ENCODE assay signal across 12 mouse cellular contexts in genomic region chr6:41194464-41194863, GRCm38 (mm10).
DNase-seq lines count a peak whose midpoint lies in the region; TF ChIP-seq lines count a peak whose summit lies in the region.
"Had no signal": no experiment of that assay in that cellular context is flagged by ENCODE, and none has a peak within 500 bp of the region (broad histone marks: within the 10 kb centered on the region; RNA-seq: fewer than 3 reads in every experiment).

No protein-coding gene starts in this region.

- H3K9ac ChIP-seq in ES-E14 (ENCODE audit: insufficient read depth, low read depth, low read length, poor library complexity, severe bottlenecking) = no peak overlapping the region
- H3K9ac ChIP-seq: embryonic facial prominence, embryonic 12.5 days; limb, embryonic 12.5 days had no signal

- intact Hi-C loops in left cerebral cortex, adult 2 months (cut with DNase I) = loop anchor here (1.0 kb wide), 1 partner anchor 336 kb away; no protein-coding TSS in a partner anchor
- intact Hi-C loops in left cerebral cortex, postnatal 36 days (cut with DNase I) = no loop called here

- no peaks in the 10 kb centered on the region for H3K9me3 ChIP-seq in ES-E14 (ENCODE audit: control insufficient read depth, insufficient read depth, low read depth, low read length)
- H3K9me3 ChIP-seq in heart, embryonic 10.5 days = no peaks in the 10 kb centered on the region
- H3K9me3 ChIP-seq: embryonic facial prominence, embryonic 12.5 days; limb, embryonic 12.5 days had no signal

- no peaks in the 10 kb centered on the region for H3K27me3 ChIP-seq in heart, embryonic 10.5 days (ENCODE audit: insufficient read depth, poor library complexity, severe bottlenecking)
- H3K27me3 ChIP-seq: embryonic facial prominence, embryonic 12.5 days; limb, embryonic 12.5 days had no signal

- 42% methylated on average over 1 of the region's 1 CpGs for WGBS in heart, embryonic 10.5 days

- no peaks in the 10 kb centered on the region for H3K36me3 ChIP-seq in ES-E14 (ENCODE audit: control insufficient read depth, insufficient read depth, low read length, poor library complexity, severe bottlenecking)
- H3K36me3 ChIP-seq in heart, embryonic 10.5 days = no peaks in the 10 kb centered on the region
- H3K36me3 ChIP-seq: embryonic facial prominence, embryonic 12.5 days; limb, embryonic 12.5 days had no signal

- in situ Hi-C loops in ES-E14 (cut with MboI; ENCODE audit: low sequenced_read_pairs in 2 of 2, unreplicated experiment in 2 of 2) = no loop called here

- DNase-seq in left cerebral cortex, adult 2 months (ENCODE audit: extremely low spot score in 1 of 2, low spot score in 2 of 2) = no peak
- no peak for DNase-seq in left cerebral cortex, postnatal 36 days (ENCODE audit: low spot score in 2 of 2)
- peak; percentile 11 for DNase-seq in ES-E14 (ENCODE audit: low read depth, low spot score)
- DNase-seq in embryo, embryonic 9.5 days (ENCODE audit: extremely low spot score) = peak; percentile 4
- DNase-seq in retina, embryonic 14.5 days (ENCODE audit: low spot score) = peak; percentile 60
- DNase-seq in heart, embryonic 10.5 days (ENCODE audit: low spot score) = no peak
- DNase-seq in right cerebral cortex, postnatal 36 days (ENCODE audit: low spot score in 2 of 2) = no peak
- DNase-seq: heart, postnatal 36 days; thymus, postnatal 4 days had no signal

- no peak overlapping the region for H3K4me3 ChIP-seq in left cerebral cortex, adult 2 months
- H3K4me3 ChIP-seq in ES-E14 (ENCODE audit: insufficient read depth in 1 of 2, low read depth in 1 of 2, low read length in 2 of 2, poor library complexity in 1 of 2, severe bottlenecking in 1 of 2) = no peak overlapping the region
- H3K4me3 ChIP-seq in heart, embryonic 10.5 days = no peak overlapping the region
- H3K4me3 ChIP-seq: embryonic facial prominence, embryonic 12.5 days; limb, embryonic 12.5 days had no signal

- H3K4me1 ChIP-seq in ES-E14 (ENCODE audit: control insufficient read depth in 2 of 2, insufficient read depth in 2 of 2, low read length in 2 of 2, poor library complexity in 1 of 2) = no peaks in the 10 kb centered on the region
- no peaks in the 10 kb centered on the region for H3K4me1 ChIP-seq in heart, embryonic 10.5 days
- H3K4me1 ChIP-seq: embryonic facial prominence, embryonic 12.5 days; limb, embryonic 12.5 days had no signal

- TF ChIP-seq CTCF in left cerebral cortex, adult 2 months (IDR thresholded peaks at IDR 0.05) = peak; percentile 64

- H3K27ac ChIP-seq in left cerebral cortex, adult 2 months = no peak overlapping the region
- H3K27ac ChIP-seq in ES-E14 (ENCODE audit: insufficient read depth, low read depth, low read length, poor library complexity, severe bottlenecking) = no peak overlapping the region
- no peak overlapping the region for H3K27ac ChIP-seq in heart, embryonic 10.5 days
- H3K27ac ChIP-seq: embryonic facial prominence, embryonic 12.5 days; limb, embryonic 12.5 days; macrophage had no signal

TF ChIP-seq in ES-E14, 5 proteins besides CTCF, POLR2A, EP300 and RAD21:
- TF ChIP-seq CHD2 (IDR thresholded peaks at IDR 0.05; ENCODE audit: low read depth, low read length) (no peak), ZNF384 (IDR thresholded peaks at IDR 0.05; ENCODE audit: low read depth, low read length) (no peak), MAFK (IDR thresholded peaks at IDR 0.05; ENCODE audit: insufficient read depth, low read depth, low read length) (no peak), ZC3H11A (IDR thresholded peaks at IDR 0.05; ENCODE audit: borderline replicate concordance, low read depth, low read length) (no peak), HCFC1 (IDR thresholded peaks at IDR 0.05; ENCODE audit: borderline replicate concordance, insufficient read depth, low read length) (no peak)

Comparison
In these comparisons a context has a peak if more than half of its experiments do, and no peak if none do; other contexts are left out.
1. DNase-seq: peak in ES-E14 (single experiment), embryo, embryonic 9.5 days (single experiment) and retina, embryonic 14.5 days (single experiment); none in left cerebral cortex, adult 2 months (0 of 2), left cerebral cortex, postnatal 36 days (0 of 2), heart, embryonic 10.5 days (single experiment) and right cerebral cortex, postnatal 36 days (0 of 2).